Mouse (Mus musculus): ENCODE data around the gene Adh4. TPM values are rescaled to one million over a fixed set of nuclear protein-coding genes. Genes with fewer than 3 reads are reported as not detected.
"Not testable (repeated sequence)": the region's sequence is repeated elsewhere in the genome, so short reads cannot be mapped to it uniquely, and the experiment has no call there.

The Adh4 gene
- total RNA-seq, 2 experiments from 2014 or later, result not detected

DNA sequence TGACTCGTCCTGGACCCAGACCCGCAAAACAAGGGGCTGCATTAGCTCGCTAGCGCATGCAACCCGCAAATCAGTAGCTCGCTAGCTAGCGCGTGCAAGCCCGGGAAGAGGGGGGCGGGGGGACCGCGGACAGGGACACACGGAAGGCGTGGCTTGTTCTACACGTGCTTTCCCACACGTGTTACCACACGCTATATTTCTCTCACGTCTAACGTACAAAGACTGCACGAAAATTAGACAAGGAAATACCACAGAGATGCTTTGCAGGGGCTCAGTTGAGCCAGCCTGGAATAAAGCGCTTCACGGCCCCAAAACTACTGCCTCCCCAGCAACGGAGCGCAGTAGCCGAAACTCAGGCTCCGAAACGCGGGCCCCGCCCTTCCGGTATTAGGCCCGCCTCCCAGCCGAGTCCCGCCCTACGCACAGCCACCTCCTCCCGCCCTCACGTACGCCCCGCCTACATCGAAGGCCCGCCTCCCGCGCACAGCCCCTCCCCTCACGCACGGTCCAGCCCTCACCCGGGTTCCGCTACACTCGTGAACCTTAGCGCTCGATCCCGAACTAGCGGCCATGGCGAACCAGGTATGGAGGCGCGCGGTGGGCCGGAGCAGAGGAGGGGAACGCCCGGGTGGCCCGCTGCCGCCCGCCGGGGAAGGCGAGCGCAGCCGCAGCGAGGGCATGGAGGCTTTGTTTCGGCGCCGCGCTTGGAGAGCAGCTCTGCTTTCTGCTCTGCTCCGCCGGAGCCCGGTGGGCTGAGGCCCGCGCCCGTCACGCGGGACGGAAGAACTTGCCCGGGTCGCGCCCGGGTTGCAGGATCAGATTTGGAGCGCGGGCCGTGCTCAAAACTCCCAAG, 27.6 kb downstream of the Adh4 start, which contains the start of gene Adh5:
TSS of gene Adh5 (plus strand) at position 482 of the 853 bp plus-strand sequence.
- ATAC-seq (replicated peaks; ENCODE audit: poor library complexity, severe bottlenecking), result peak; percentile 93

DNA sequence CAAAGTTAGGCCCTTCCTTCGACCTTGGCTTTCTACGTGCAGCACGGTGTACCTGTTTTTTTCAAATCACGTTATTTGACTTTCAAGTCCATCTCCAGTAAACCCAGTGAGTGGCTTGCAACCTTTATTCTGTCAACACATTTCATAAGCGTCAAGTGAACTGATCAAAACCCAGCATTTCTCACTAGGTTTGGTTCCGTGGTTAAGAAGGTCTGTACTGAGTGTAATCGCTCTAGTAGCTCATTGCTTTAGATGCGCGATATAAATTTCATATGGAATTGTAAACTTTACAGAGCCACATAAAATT, 28.2 kb downstream of the Adh4 start:
- ATAC-seq (replicated peaks; ENCODE audit: poor library complexity, severe bottlenecking), result no peak

DNA sequence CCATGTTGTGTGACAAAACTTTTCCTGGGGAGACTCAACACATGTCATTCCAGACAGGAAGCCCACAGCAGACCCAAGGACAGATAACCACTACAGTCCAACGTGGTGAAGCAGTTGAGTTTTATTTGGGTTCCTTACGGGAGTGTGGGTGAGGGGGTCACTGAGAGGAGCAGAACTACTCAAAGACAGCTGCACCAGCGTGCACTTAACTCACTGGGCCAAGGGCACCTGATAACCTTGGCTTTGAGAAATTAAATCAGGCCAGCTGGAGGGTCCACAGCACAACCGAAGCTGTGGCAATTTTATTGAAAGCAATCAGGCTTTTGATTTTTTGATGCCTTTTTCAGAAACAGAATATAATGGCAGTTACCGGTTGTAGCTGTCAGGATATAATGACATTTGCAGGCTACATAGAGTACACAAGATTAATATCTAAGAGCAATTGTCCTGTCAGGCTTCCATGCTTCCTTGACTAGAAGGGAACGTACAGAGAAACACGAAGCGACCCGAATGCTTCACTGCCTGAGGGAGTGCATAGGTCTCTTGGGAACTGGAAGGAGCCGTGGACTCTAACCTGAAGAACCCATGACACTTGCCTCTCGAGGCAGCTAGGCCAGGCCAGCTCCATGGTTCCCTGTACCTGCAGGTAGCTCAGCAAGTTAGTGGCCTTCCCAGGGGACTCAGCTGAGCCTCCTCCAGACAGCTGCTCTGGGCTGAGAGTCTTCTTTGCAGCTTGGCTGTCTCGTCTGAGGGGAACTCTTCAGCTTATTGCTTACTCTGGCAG, 33.0 kb downstream of the Adh4 start:
- no peak for ATAC-seq (replicated peaks; ENCODE audit: poor library complexity, severe bottlenecking)

DNA sequence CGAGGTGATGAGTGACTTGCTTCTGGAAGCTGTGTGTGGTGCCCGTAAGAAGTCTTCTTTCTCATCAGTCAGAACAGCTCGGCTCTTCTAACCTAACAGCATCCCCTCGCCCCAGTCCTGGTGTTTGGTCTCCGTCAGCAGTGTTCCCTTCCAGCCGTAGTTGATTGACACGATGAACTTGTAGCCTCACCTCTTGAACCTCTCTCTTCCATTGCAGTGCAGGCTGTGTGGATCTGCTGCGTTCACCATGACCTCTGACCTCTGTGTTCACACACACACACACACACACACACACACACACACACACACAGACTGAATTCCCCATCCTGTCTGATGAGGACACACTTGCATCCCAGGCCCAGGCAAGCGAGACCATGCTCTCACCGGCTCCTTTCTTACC, 36.9 kb downstream of the Adh4 start:
- ATAC-seq (replicated peaks; ENCODE audit: poor library complexity, severe bottlenecking), result no peak

DNA sequence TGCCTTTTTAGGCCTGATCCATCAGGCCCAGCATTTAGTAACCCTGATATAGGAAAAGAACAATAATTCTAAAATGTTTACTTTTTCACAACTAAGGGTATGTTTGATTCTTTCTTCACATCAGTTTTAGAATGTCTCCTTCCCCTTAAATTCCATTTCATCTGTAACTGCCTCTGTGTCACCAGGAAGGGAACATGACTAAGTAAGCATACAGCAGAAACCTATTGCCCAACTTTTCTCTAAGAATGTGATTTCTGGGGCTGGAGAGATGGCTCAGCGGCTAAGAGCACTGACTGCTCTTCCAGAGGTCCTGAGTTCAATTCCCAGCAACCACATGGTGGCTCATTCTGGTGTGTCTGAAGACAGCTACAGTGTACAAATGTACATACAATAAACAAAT, 39.0 kb downstream of the Adh4 start:
- no peak for ATAC-seq (replicated peaks; ENCODE audit: poor library complexity, severe bottlenecking)

DNA sequence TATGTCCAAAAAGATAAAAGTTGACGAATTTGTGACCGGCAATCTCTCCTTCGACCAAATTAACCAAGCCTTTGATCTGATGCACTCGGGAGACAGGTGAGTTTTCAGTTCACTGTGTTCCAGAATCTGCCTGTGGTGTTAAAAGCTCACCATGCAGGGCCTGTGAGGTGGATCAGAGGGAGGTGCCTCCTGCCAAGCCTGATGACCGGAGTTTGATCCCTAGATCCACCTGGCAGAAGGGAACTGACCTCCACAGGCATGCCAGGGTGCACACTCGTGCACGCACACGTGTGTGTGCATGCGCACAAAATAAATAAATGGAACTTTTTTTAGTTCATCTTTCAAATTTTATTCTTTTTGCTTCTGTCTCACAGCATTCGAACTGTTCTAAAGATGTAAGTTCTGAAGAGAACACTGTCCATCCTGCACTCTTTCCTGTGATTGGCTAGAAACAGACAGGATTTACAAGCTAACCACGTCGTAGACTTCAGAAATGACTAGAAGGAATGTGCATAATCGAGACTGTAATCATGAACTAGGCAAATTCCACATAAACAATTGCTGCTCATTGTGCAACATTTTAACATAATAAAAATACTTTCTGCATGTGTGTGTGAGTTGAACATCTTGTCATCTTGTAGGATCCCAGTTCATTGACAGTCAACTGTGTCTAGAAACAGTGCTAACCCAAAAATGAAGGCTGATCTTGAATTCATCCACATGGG, 39.6 kb downstream of the Adh4 start:
- ATAC-seq (replicated peaks; ENCODE audit: poor library complexity, severe bottlenecking), result no peak

DNA sequence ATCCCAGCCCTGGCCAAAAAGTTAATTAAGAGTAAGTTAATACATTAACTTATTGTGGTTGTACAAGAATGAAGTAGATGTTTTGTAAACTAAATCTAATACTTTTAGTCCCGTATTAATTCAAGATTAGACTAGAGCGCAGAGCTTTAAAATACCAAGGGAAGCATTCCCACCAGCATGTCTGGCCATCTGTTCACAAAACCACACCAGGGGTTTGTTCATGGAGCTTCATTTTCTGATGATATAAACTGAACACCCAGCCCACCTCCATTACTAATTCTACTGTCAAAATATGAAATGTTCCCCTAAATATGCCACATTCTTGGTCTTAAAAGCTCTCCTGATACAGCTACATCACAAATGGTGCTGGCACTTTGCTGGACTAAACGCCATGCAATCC, 43.2 kb downstream of the Adh4 start:
- no peak for ATAC-seq (replicated peaks; ENCODE audit: poor library complexity, severe bottlenecking)

DNA sequence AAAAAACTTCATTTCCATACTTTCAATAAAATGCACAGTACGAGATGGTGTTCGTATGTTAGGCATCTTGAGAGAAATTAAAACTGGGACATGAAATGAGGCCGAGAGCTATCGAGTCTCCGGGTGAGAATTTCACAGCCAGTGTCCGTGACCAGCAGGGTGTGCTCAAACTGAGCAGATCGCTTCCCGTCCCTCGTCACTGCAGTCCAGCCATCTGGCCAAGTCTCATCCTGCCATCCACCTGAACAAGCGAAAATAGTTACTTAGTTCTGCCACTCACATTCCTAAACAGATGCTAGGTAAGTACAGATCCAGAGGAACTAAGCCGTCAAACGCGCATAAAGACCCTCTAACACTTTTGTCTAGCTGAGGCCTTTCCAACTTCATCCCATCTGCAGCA, 45.0 kb downstream of the Adh4 start:
- ATAC-seq (replicated peaks; ENCODE audit: poor library complexity, severe bottlenecking), result no peak

DNA sequence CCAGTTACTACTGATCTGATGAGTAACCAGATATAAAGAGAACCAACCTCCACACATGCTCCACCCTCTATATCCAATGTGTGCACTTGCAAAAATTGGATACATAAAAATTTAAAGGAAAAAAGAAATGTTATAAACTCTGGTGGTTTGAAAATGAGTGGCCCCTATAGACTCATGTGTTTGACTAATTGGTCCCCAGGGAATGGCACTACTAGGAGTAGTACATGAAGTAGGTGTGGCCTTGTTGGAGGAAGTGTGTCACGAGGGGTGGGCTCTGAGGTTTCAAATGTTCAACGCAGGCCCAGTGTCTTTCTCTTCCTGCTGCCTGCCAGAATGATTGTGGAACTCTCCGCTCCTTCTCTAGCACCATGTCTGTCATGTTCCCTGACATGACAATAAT, 46.6 kb downstream of the Adh4 start:
- ATAC-seq (replicated peaks; ENCODE audit: poor library complexity, severe bottlenecking), result no peak

DNA sequence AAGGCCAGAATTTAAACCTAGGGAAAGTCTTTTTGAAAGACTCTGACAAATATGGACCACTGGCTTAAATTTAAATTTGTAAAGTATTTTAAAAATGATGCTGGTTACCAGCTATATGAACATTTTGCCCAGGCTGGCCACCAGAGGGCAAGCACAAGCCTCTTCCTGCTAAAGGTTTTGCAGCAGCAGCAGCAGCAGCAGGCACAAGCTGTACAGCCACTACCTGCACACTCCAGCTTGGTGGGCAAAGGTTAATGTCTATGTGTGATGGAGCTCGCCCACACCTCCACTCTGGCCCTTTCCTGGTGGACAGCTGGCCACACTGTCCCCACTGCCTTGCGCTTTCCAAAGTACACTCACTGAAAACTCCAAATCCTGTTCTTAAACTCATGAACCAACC, 47.9 kb downstream of the Adh4 start:
- ATAC-seq (replicated peaks; ENCODE audit: poor library complexity, severe bottlenecking), result peak; percentile 47; the same call in 1 of the 2 replicates

DNA sequence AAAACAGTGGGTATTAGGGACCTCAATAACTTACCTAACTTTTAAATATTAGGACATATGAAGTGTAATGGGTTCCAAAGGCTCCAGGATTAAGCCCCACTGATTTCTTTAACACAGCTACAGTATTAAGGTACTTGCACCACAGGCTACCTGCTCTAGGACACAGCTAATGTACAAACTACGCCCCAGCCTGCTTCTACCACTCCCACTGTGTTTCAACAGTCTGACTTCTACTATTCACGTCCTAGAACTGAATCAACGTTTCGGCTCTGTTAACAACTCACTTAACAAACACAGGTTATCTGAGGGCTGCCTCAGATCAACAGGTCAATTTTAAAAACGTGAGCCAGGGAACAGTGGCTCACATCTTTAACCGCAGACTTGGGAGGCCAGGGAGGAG, 48.5 kb downstream of the Adh4 start:
- ATAC-seq (replicated peaks; ENCODE audit: poor library complexity, severe bottlenecking), result no peak

DNA sequence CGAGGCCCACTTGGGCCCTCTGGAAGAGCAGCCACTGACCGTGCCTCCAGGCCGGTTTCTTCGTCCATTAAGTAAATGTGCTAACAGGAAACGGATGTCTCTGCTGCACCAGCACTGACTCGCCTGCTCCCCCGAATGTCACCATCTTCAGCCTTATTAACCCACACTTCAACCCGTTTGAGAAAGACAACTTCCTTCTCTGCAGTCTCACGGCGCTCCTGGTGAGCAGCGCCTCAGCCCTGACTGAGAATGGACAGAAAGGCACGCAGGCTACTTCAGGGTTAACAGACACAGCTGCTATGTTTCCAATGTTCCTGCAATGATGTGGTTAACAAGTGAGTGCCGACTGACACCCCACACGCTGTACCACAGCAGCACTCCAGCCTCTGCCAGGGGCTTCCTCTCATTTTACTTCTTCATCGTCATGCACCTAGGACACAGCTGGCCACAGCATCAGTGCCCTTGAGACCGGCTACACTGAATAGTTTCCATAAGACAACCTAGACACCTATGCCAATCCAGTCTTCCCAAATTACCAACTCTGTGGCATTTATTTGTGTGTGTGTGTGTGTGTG, 49.4 kb downstream of the Adh4 start:
- ATAC-seq (replicated peaks; ENCODE audit: poor library complexity, severe bottlenecking), result peak; percentile 93

DNA sequence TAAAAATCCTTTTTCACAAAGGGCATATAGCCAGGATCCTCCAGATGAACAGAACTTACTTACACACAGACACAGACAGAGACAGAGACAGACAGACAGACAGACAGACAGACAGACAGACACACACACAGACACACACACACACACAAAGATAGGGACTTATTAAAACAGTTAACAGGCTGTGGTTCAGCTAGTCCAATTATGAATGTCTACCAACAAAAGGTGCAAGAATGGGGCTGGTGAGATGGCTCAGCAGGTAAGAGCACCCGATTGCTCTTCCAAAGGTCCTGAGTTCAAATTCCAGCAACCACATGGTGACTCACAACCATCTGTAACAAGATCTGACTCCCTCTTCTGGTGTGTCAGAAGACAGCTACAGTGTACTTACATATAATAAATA, 51.4 kb downstream of the Adh4 start:
- not testable (repeated sequence) for ATAC-seq (replicated peaks; ENCODE audit: poor library complexity, severe bottlenecking)

DNA sequence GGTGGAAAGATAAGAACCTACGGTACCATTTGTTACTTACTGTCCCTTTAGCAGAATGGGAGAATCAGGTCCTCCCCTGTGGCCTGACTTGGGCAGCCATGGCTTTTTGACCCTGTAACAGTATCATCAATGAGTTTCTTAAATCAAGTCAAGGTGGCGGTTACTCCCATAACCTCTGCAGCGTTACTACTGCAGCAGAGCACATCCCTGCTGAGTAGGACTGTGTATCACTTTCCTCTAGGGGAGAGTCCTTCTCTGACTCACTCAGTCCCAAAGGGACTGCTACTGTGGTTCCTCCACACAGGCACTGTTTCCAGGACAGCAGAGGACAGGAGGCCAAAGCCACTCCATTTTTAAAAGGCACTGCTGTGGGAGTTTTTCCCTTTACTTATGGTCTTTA, 55.8 kb downstream of the Adh4 start:
- ATAC-seq (replicated peaks; ENCODE audit: poor library complexity, severe bottlenecking), result no peak

DNA sequence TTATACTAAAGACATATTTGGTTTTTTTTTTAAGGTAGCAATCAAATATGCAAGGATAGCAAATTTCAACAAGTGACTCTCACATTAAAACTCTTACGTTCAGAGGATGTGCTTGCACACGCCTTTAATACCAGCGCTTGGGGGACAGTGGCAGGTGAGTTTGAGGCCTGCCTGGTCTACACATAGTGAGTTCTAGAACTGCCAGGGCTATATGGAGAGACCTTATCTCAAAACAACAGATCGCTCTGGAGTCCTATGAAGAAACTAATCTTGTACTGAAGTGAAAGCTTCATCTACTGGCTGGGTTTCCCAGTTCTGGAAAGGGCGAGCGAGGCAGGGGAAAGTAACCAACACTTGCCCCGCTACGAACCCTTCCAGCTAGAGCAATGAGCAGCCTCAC, 64.2 kb downstream of the Adh4 start:
- ATAC-seq (replicated peaks; ENCODE audit: poor library complexity, severe bottlenecking), result no peak

Other genes starting within 250 kb of the Adh4 start
- gene 4930579F01Rik, start 221.6 kb upstream of the Adh4 start, total RNA-seq (2014; fragmentation: Nextera tagmentation), result not detected in 2 replicates
- not detected in 2 replicates for gene 4930579F01Rik, start 221.6 kb upstream of the Adh4 start, total RNA-seq (2017)
- not detected in 2 replicates for gene Adh7, start 197.7 kb upstream of the Adh4 start, total RNA-seq (2014; fragmentation: Nextera tagmentation)
- gene Adh7, start 197.7 kb upstream of the Adh4 start, total RNA-seq (2017), result not detected in 2 replicates
- not detected in 2 replicates for gene Adh1, start 154.5 kb upstream of the Adh4 start, total RNA-seq (2014; fragmentation: Nextera tagmentation)
- not detected in 2 replicates for gene Adh1, start 154.5 kb upstream of the Adh4 start, total RNA-seq (2017)
- not detected in 2 replicates for gene Adh6a, start 102.2 kb upstream of the Adh4 start, total RNA-seq (2014; fragmentation: Nextera tagmentation)
- gene Adh6a, start 102.2 kb upstream of the Adh4 start, total RNA-seq (2017), result not detected in 2 replicates
- not detected in 2 replicates for gene Adh6b, start 73.7 kb upstream of the Adh4 start, total RNA-seq (2014; fragmentation: Nextera tagmentation)
- gene Adh6b, start 73.7 kb upstream of the Adh4 start, total RNA-seq (2017), result not detected in 2 replicates
- 108 and 128 TPM in 2 replicates for gene Adh5, start 27.6 kb downstream of the Adh4 start, total RNA-seq (2014; fragmentation: Nextera tagmentation)
- 131 and 164 TPM in 2 replicates for gene Adh5, start 27.6 kb downstream of the Adh4 start, total RNA-seq (2017)
- gene Metap1, start 74.0 kb downstream of the Adh4 start, total RNA-seq (2014; fragmentation: Nextera tagmentation), result 38.7 and 45.3 TPM in 2 replicates
- 45.5 and 54.0 TPM in 2 replicates for gene Metap1, start 74.0 kb downstream of the Adh4 start, total RNA-seq (2017)
- 179 and 203 TPM in 2 replicates for gene Eif4e, start 110.7 kb downstream of the Adh4 start, total RNA-seq (2014; fragmentation: Nextera tagmentation)
- 188 and 220 TPM in 2 replicates for gene Eif4e, start 110.7 kb downstream of the Adh4 start, total RNA-seq (2017)